Mouse (Mus musculus): ENCODE data around the gene Tox2. TPM values are rescaled to one million over a fixed set of nuclear protein-coding genes. Genes with fewer than 3 reads are reported as not detected.

Tox2 gene
- polyA plus RNA-seq, 1 experiment from 2014 or later, result 7.2 TPM

DNA sequence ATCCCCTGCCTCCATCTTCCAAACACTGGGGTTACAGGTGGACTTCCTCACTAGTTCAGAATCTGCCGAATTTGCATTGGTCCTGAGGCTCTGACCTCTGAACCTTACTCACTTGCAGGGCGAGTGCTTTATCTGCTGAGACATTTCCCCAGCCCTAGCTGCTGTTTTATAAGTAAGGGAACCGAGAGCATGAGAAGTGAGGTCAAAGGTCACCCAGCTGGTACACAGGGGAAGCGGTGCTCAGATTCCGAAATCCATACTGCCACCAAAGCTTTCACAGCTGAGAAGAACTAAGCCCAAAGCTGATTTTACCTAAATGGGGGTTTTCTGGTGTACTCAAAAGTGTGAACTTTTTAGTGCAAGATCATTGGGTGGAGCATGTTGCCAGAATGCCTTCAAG is 38.9 kb downstream of the Tox2 start:
- WGBS, result 29% methylated on average over 5 of the region's 5 CpGs
- no peak overlapping the region for H3K4me2 ChIP-seq (replicated peaks; ENCODE audit: low read depth, low read length)
- H3K4me3 ChIP-seq (ENCODE audit: low read depth, low read length), result no peak overlapping the region
- no peak overlapping the region for H3K27ac ChIP-seq (ENCODE audit: low read length)
- no peaks in the 10 kb centered on the region for H3K9me3 ChIP-seq (ENCODE audit: low read length)
- no peak for DNase-seq (ENCODE audit: low spot score)
- TF ChIP-seq CTCF (IDR thresholded peaks at IDR 0.05) (no peak), EP300 (IDR thresholded peaks at IDR 0.05) (no peak)
- ATAC-seq, result no peak
- no peaks in the 10 kb centered on the region for H3K27me3 ChIP-seq (replicated peaks; ENCODE audit: insufficient read depth, low read length)
- H3K9ac ChIP-seq (replicated peaks; ENCODE audit: low read depth), result no peak overlapping the region
- H3K36me3 ChIP-seq (ENCODE audit: insufficient read depth, low read length), result no peaks in the 10 kb centered on the region
- no peaks in the 10 kb centered on the region for H3K4me1 ChIP-seq (ENCODE audit: insufficient read depth, low read depth, low read length)

DNA sequence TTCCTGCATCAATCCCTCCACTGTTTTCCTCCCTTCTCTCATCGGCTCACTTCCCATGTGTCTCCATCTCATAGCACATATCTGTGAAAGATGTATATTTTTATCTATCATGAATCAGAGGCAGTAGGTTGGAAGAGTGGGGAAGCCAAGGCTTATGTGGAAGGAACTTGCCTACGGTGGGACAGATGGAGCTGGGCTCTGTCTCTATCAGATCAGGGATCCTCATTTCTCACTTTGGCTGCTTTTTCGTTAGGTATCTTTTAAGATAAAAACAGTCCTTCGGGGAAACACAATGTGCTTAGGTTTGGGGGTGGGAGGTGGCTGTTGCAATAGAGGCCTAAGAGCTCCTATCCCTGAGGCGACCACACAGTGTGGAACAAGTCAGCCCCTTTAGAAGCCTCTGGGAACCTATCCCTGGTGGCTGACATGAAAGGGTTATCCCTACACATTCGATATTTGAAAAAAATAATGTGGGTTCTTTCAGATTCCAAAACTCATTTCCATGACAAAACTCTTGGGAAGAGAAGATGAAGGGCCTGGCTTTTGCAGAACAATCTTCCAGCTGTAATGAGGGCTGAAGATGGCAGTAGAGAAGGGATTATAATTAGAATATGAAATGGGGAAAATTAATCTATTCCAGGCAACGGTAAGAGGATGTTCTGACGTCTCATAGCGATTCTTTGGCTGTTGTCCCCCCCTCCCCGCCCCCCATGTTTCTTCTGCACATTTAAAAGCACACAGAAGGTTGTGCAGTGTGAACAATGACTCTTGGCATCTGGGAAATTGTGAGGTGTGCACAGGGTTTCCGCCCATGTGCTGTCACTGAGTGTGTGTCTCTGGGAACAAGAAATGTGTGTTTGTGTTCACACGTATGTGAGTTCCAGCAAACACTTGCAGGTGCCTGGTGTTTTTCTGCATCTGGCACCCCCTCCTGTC is 41.3 kb downstream of the Tox2 start:
- no peak overlapping the region for H3K27ac ChIP-seq (ENCODE audit: low read length)
- no peaks in the 10 kb centered on the region for H3K4me1 ChIP-seq (ENCODE audit: insufficient read depth, low read depth, low read length)

DNA sequence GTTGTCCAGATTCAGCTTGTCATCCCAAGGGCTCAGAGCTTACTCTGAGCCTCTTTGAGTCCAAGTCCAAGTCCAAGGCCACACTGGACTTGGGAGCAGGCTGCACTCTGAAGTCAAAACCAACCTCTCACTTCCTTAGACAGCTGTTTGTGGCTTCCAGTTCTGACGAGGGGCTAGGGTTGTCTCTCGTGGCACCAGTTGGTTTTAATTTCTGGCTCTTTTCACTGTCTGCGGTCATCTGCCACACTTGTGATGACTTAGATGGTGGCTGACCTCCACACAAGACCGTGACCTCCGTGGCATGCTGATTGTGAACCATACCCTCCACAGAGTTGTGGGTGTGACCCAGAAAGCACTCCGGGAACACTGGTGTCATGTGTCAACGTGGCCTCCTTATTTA is 46.0 kb downstream of the Tox2 start:
- no peak overlapping the region for H3K27ac ChIP-seq (ENCODE audit: low read length)
- no peaks in the 10 kb centered on the region for H3K27me3 ChIP-seq (replicated peaks; ENCODE audit: insufficient read depth, low read length)
- TF ChIP-seq EP300 (IDR thresholded peaks at IDR 0.05) (no peak), CTCF (IDR thresholded peaks at IDR 0.05) (no peak)
- H3K9ac ChIP-seq (replicated peaks; ENCODE audit: low read depth), result no peak overlapping the region
- peaks cover 4% of the 10 kb centered on the region; the same call in 1 of the 2 replicates for H3K4me1 ChIP-seq (ENCODE audit: insufficient read depth, low read depth, low read length)
- ATAC-seq (no peak), DNase-seq (ENCODE audit: low spot score) (no peak)
- no peak overlapping the region for H3K4me3 ChIP-seq (ENCODE audit: low read depth, low read length)
- no peak overlapping the region for H3K4me2 ChIP-seq (replicated peaks; ENCODE audit: low read depth, low read length)
- WGBS, result 74% methylated on average over 7 of the region's 7 CpGs
- no peaks in the 10 kb centered on the region for H3K9me3 ChIP-seq (ENCODE audit: low read length)
- H3K36me3 ChIP-seq (ENCODE audit: insufficient read depth, low read length), result no peaks in the 10 kb centered on the region

More for the DNA sequence above, 41.3 kb downstream of the Tox2 start:
- no peak overlapping the region for H3K4me3 ChIP-seq (ENCODE audit: low read depth, low read length)
- TF ChIP-seq EP300 (IDR thresholded peaks at IDR 0.05) (no peak), CTCF (IDR thresholded peaks at IDR 0.05) (no peak)
- H3K36me3 ChIP-seq (ENCODE audit: insufficient read depth, low read length), result no peaks in the 10 kb centered on the region
- no peaks in the 10 kb centered on the region for H3K9me3 ChIP-seq (ENCODE audit: low read length)
- no peaks in the 10 kb centered on the region for H3K27me3 ChIP-seq (replicated peaks; ENCODE audit: insufficient read depth, low read length)
- 72% methylated on average over 12 of the region's 12 CpGs for WGBS
- ATAC-seq (no peak), DNase-seq (ENCODE audit: low spot score) (no peak)
- no peak overlapping the region for H3K9ac ChIP-seq (replicated peaks; ENCODE audit: low read depth)
- H3K4me2 ChIP-seq (replicated peaks; ENCODE audit: low read depth, low read length), result no peak overlapping the region

DNA sequence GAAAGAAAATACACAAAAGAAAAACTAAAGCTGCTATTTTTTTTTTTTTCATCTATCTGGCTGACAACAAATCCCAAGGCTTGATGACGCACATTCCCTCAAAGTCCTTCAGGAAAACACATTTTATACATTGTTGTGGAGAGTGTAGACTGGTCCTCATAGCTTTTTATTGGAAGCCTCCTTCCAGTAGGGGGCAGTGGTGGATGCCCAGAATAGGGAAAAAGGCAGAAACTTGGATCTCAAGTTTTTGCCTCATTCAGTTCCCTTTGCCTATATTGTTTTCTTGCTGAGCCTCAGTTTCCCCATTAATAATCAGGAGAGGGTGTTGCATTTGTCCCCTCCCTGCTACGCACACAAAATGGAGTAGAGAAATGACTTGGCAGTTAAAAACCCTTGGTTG is 49.7 kb downstream of the Tox2 start:
- Histone ChIP-seq H3K4me1 (ENCODE audit: insufficient read depth, low read depth, low read length) (peaks cover 4% of the 10 kb centered on the region; the same call in 1 of the 2 replicates), H3K4me2 (replicated peaks; ENCODE audit: low read depth, low read length) (no peak overlapping the region), H3K36me3 (ENCODE audit: insufficient read depth, low read length) (no peaks in the 10 kb centered on the region), H3K4me3 (ENCODE audit: low read depth, low read length) (no peak overlapping the region), H3K27me3 (replicated peaks; ENCODE audit: insufficient read depth, low read length) (no peaks in the 10 kb centered on the region), H3K9ac (replicated peaks; ENCODE audit: low read depth) (no peak overlapping the region), H3K27ac (ENCODE audit: low read length) (no peak overlapping the region), H3K9me3 (ENCODE audit: low read length) (no peaks in the 10 kb centered on the region)
- WGBS, result 94% methylated on average over 2 of the region's 2 CpGs
- DNase-seq (ENCODE audit: low spot score) (no peak), ATAC-seq (no peak)
- peak; percentile 47 for TF ChIP-seq CTCF (IDR thresholded peaks at IDR 0.05)
- no peak for TF ChIP-seq EP300 (IDR thresholded peaks at IDR 0.05)

DNA sequence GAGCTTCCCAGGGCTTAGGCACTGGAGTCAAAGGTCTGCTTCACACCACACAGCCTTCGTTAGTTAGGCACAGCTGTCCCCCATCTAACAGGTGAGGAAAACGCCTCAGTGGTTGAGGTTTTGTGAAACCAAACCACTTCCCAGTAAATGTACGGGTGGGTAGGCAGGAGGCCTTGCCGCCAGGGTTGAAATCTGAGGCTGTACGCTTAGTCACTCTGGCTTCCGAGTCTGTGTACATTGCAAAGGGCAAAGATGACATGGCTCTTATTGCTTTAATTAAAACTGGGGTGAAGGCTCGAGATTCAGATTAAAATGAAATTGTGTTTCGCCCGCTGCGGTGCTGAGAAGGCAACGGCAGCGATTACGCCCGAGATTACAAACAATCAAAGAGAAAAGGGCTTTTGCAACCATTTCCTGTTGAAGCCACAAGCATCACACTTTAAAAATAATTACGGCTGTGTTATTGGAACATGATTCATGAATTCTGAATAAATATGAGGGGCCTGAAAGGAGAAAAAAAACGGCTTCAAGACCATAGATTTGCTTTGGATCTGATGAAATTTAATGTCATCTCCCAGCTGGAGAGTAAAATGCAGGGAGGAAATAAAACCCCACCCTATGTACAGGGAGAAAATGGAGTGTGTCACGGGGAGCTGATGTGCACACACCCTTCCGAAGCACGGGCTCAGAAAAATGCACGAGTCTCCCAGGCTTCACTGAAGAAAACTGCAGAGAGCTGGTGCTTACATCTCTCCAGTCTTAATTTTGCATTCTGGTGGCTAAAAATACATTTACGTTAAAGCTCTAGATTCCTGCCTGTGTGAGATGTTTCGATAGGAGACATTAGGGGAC is 50.5 kb downstream of the Tox2 start:
- H3K4me1 ChIP-seq (ENCODE audit: insufficient read depth, low read depth, low read length), result peaks cover 4% of the 10 kb centered on the region; the same call in 1 of the 2 replicates
- H3K27me3 ChIP-seq (replicated peaks; ENCODE audit: insufficient read depth, low read length), result no peaks in the 10 kb centered on the region
- 0 out of 2 replicates have a peak, but pooled peaks have one; percentile 32 for ATAC-seq
- H3K4me3 ChIP-seq (ENCODE audit: low read depth, low read length), result no peak overlapping the region; the same call in 1 of the 2 replicates
- no peak overlapping the region for H3K27ac ChIP-seq (ENCODE audit: low read length)
- no peaks in the 10 kb centered on the region for H3K36me3 ChIP-seq (ENCODE audit: insufficient read depth, low read length)
- no peak overlapping the region for H3K4me2 ChIP-seq (replicated peaks; ENCODE audit: low read depth, low read length)
- peak; percentile 22 for DNase-seq (ENCODE audit: low spot score)
- TF ChIP-seq EP300 (IDR thresholded peaks at IDR 0.05) (peak; percentile 17; the same call in 1 of the 2 replicates), CTCF (IDR thresholded peaks at IDR 0.05) (no peak)
- no peak overlapping the region for H3K9ac ChIP-seq (replicated peaks; ENCODE audit: low read depth)
- no peaks in the 10 kb centered on the region for H3K9me3 ChIP-seq (ENCODE audit: low read length)
- 50% methylated on average over 22 of the region's 22 CpGs for WGBS

DNA sequence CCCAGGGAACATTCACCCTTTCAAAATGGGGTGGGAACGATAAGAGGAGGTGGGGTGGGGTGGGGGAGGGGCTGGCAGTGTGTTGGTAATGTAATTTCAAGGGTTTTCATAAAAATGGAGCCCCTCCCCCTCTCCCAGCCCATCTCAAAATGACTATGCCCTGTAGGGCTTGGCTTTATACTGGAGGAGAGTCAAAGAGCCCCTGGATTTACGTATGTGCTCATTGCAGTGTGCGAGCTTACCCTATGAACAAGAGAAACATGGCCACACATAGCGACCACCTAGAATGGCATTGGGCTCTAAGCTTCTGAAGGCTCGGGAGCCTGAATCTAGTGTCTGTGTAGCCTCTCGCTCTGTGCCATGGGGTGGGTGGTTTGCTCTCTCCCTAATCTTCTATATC is 51.3 kb downstream of the Tox2 start:
- Histone ChIP-seq H3K27ac (ENCODE audit: low read length) (no peak overlapping the region), H3K4me3 (ENCODE audit: low read depth, low read length) (no peak overlapping the region), H3K36me3 (ENCODE audit: insufficient read depth, low read length) (no peaks in the 10 kb centered on the region), H3K27me3 (replicated peaks; ENCODE audit: insufficient read depth, low read length) (no peaks in the 10 kb centered on the region), H3K9ac (replicated peaks; ENCODE audit: low read depth) (no peak overlapping the region), H3K9me3 (ENCODE audit: low read length) (no peaks in the 10 kb centered on the region), H3K4me2 (replicated peaks; ENCODE audit: low read depth, low read length) (no peak overlapping the region), H3K4me1 (ENCODE audit: insufficient read depth, low read depth, low read length) (peaks cover 4% of the 10 kb centered on the region; the same call in 1 of the 2 replicates)
- TF ChIP-seq CTCF (IDR thresholded peaks at IDR 0.05) (no peak), EP300 (IDR thresholded peaks at IDR 0.05) (no peak)
- 86% methylated on average over 6 of the region's 6 CpGs for WGBS
- ATAC-seq (no peak), DNase-seq (ENCODE audit: low spot score) (no peak)

Data from lung, postnatal 0 days (tissue).